Mouse (Mus musculus) hindbrain, embryonic 16.5 days (tissue): ENCODE data around the gene Hic2. TPM values are rescaled to one million over a fixed set of nuclear protein-coding genes. Genes with fewer than 3 reads are reported as not detected.

Experiments used
- ATAC-seq: fragments of 200-750 bp; cut with Nextera tagmentation; 2 replicates; pipeline ENCODE4 v1.8.0; 2017; ENCODE audit warnings: moderate TSS enrichment, moderate library complexity
- H3K27ac ChIP-seq: fragments of 300-500 bp; sonication (generic); 2 replicates; pipeline ENCODE4 v1.5.1; 2014; ENCODE audit warnings: low read depth, mild to moderate bottlenecking, control low read depth, low read length, moderate library complexity
- H3K27me3 ChIP-seq: fragments of 300-500 bp; sonication (generic); replicated peaks from 2 replicates; pipeline ENCODE4 v1.6.1; 2014; ENCODE audit warnings: low read length; ENCODE audit not compliant: control insufficient read depth, insufficient read depth
- H3K36me3 ChIP-seq: fragments of 300-500 bp; sonication (generic); 2 replicates; pipeline ENCODE4 v1.6.1; 2014; ENCODE audit warnings: mild to moderate bottlenecking, low read length, moderate library complexity, mixed read lengths; ENCODE audit not compliant: control insufficient read depth, insufficient read depth
- H3K4me1 ChIP-seq: fragments of 300-500 bp; sonication (generic); 2 replicates; pipeline ENCODE4 v1.6.1; 2014; ENCODE audit warnings: low read depth, low read length; ENCODE audit not compliant: control insufficient read depth, insufficient read depth
- H3K4me2 ChIP-seq: fragments of 300-500 bp; sonication (generic); 2 replicates; pipeline ENCODE4 v1.6.1; 2014; ENCODE audit warnings: mild to moderate bottlenecking, low read length, control low read depth, moderate library complexity
- H3K4me3 ChIP-seq: fragments of 300-500 bp; sonication (generic); 2 replicates; pipeline ENCODE4 v1.5.1; 2014; ENCODE audit warnings: mild to moderate bottlenecking, low read length, control low read depth, moderate library complexity
- H3K9ac ChIP-seq: fragments of 300-500 bp; sonication (generic); 2 replicates; pipeline ENCODE4 v1.6.1; 2014; ENCODE audit warnings: low read depth, mild to moderate bottlenecking, control low read depth, low read length, moderate library complexity
- H3K9me3 ChIP-seq: fragments of 300-500 bp; sonication (generic); 2 replicates; pipeline ENCODE4 v1.6.1; 2014; ENCODE audit warnings: mild to moderate bottlenecking, low read length, moderate library complexity; ENCODE audit not compliant: control insufficient read depth
- WGBS: fragments of 180-500 bp; shearing (Covaris S2); extraction: QIAGEN DNeasy Blood & Tissue Kit; methylation state at CpG from one replicate; pipeline ENCODE4 v1.1.7; 2014; 5-methylcytosine and 5-hydroxymethylcytosine counted together
- polyA plus RNA-seq: library from polyadenylated mRNA; unstranded; fragments of >200 nt; fragmentation: Nextera tagmentation; extraction: Ambion mirVana; gene quantifications from 2 replicates; pipeline ENCODE4 v1.2.1, GENCODE M21; 2015

Gene Hic2
- polyA plus RNA-seq, 1 experiment from 2014 or later, result 6.1 TPM

- no peaks in the 10 kb centered on the region for H3K4me1 ChIP-seq
- H3K4me2 ChIP-seq, result no peak overlapping the region
- 82% methylated on average over 3 of the region's 3 CpGs for WGBS
- no peak for ATAC-seq
- no peak overlapping the region for H3K27ac ChIP-seq
- no peak overlapping the region for H3K9ac ChIP-seq
- H3K4me3 ChIP-seq, result no peak overlapping the region
- peaks cover 7% of the 10 kb centered on the region for H3K9me3 ChIP-seq
- no peaks in the 10 kb centered on the region for H3K27me3 ChIP-seq
- H3K36me3 ChIP-seq, result no peaks in the 10 kb centered on the region; the same call in 1 of the 2 replicates
Measured at GRCm38 (mm10) chr16:17266113-17266512, 32.7 kb downstream of the Hic2 start.

DNA sequence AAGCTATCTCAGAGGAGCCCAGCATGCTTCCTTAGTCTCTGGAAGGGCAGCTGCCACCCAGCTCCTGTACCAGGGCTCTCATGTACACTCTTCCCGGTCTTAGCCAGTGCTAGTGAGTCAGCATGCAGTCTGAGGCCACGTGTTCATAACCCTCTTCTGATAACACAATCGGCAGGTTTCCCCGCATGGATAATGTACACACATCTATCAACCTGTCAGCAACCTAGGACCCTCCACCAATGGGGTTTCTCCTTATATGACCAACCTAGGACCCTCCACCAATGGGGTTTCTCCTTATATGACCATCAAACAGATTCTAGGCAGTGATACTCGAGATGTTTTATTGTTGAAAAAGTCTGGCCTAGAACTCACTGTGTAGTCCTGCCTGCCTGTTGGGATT, 34.6 kb downstream of the Hic2 start:
- 63% methylated on average over 5 of the region's 5 CpGs for WGBS
- Histone ChIP-seq H3K27me3 (no peaks in the 10 kb centered on the region), H3K36me3 (no peaks in the 10 kb centered on the region), H3K4me1 (no peaks in the 10 kb centered on the region), H3K27ac (no peak overlapping the region), H3K9ac (no peak overlapping the region), H3K9me3 (peaks cover 7% of the 10 kb centered on the region), H3K4me3 (no peak overlapping the region), H3K4me2 (no peak overlapping the region)
- ATAC-seq, result no peak; the same call in 1 of the 2 replicates

- WGBS, result 91% methylated on average over 5 of the region's 5 CpGs
- peaks cover 7% of the 10 kb centered on the region for H3K9me3 ChIP-seq
- no peak overlapping the region for H3K27ac ChIP-seq
- H3K9ac ChIP-seq, result no peak overlapping the region
- no peaks in the 10 kb centered on the region for H3K36me3 ChIP-seq
- no peak for ATAC-seq
- no peak overlapping the region for H3K4me2 ChIP-seq
- H3K4me1 ChIP-seq, result no peaks in the 10 kb centered on the region
- H3K4me3 ChIP-seq, result no peak overlapping the region
- H3K27me3 ChIP-seq, result no peaks in the 10 kb centered on the region
Measured at GRCm38 (mm10) chr16:17269872-17270271, 36.5 kb downstream of the Hic2 start.

DNA sequence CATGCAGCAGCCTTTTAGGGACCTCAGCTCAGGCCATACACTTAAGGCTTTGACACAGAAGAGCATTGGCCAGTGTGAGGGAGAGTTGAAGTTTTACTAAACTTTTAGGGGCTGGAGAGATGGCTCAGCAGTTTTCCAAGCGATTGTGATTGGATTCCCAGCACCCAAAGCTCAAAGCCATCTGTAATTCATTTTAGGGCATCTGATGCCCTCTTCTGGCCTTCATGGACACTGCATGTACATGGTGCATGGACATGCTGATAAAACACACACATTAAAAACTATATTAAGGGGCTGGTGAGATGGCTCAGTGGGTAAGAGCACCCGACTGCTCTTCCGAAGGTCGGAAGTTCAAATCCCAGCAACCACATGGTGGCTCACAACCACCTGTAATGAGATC, 37.8 kb downstream of the Hic2 start:
- no peak overlapping the region for H3K4me2 ChIP-seq
- H3K4me1 ChIP-seq, result no peaks in the 10 kb centered on the region
- ATAC-seq, result no peak
- no peak overlapping the region for H3K27ac ChIP-seq
- no peaks in the 10 kb centered on the region for H3K36me3 ChIP-seq
- no peaks in the 10 kb centered on the region for H3K27me3 ChIP-seq
- no peak overlapping the region for H3K9ac ChIP-seq
- H3K4me3 ChIP-seq, result no peak overlapping the region
- 76% methylated on average over 4 of the region's 4 CpGs for WGBS
- peaks cover 7% of the 10 kb centered on the region for H3K9me3 ChIP-seq

DNA sequence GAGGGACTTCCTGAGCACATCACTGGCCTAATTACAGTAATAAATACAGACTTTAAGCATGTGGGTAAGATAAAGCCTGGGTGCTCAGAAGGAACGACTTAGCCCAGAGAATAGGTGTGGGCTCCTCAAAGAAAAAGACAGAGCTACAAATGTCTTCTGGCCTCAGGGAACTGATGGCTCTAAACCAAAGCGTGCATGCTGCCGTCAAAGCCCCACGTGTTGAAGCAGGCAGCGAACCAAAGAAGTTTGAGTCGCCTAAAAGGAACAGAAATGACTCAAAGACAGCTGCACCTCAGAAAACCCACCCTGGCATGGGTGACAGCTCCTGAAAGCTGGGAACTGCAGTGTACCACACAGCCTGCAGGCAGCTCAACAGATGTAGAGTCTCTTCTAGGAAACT, 38.5 kb downstream of the Hic2 start:
- Histone ChIP-seq H3K9ac (no peak overlapping the region), H3K4me2 (no peak overlapping the region), H3K4me3 (no peak overlapping the region), H3K27me3 (no peaks in the 10 kb centered on the region), H3K4me1 (peaks cover 5% of the 10 kb centered on the region), H3K27ac (no peak overlapping the region), H3K9me3 (peaks cover 7% of the 10 kb centered on the region), H3K36me3 (no peaks in the 10 kb centered on the region)
- 83% methylated on average over 6 of the region's 6 CpGs for WGBS
- no peak for ATAC-seq

DNA sequence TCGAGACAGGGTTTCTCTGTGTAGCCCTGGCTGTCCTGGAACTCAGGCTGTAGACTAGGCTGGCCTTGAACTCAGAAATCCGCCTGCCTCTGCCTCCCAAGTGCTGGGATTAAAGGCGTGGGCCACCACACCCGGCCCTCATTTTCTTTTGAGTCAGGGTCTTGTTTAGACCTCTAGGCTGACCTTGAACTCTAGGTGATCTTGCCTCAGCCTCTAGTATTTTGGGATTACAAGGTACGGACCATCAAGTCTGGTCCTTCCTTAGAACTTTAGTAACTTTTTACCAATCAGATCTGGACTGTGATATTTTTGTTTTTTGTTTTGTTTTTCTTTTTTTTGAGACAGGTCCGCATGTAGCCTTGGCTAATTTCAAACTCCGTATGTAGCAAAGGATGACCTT, 42.3 kb downstream of the Hic2 start, which contains the start of gene Tmem191c:
Tmem191c (plus strand) TSS at position 357 of the 400 bp plus-strand sequence.
- Histone ChIP-seq H3K4me1 (peaks cover 17% of the 10 kb centered on the region), H3K4me3 (peak within 1 kb of the TSS; percentile 50), H3K9me3 (peaks cover 3% of the 10 kb centered on the region), H3K4me2 (peak within 1 kb of the TSS; percentile 72), H3K36me3 (peaks cover 14% of the 10 kb centered on the region), H3K9ac (peak within 1 kb of the TSS; percentile 68), H3K27ac (peak within 1 kb of the TSS; percentile 79), H3K27me3 (no peaks in the 10 kb centered on the region; the same call in 1 of the 2 replicates)
- no peak for ATAC-seq
- WGBS, result 60% methylated on average over 7 of the region's 7 CpGs

DNA sequence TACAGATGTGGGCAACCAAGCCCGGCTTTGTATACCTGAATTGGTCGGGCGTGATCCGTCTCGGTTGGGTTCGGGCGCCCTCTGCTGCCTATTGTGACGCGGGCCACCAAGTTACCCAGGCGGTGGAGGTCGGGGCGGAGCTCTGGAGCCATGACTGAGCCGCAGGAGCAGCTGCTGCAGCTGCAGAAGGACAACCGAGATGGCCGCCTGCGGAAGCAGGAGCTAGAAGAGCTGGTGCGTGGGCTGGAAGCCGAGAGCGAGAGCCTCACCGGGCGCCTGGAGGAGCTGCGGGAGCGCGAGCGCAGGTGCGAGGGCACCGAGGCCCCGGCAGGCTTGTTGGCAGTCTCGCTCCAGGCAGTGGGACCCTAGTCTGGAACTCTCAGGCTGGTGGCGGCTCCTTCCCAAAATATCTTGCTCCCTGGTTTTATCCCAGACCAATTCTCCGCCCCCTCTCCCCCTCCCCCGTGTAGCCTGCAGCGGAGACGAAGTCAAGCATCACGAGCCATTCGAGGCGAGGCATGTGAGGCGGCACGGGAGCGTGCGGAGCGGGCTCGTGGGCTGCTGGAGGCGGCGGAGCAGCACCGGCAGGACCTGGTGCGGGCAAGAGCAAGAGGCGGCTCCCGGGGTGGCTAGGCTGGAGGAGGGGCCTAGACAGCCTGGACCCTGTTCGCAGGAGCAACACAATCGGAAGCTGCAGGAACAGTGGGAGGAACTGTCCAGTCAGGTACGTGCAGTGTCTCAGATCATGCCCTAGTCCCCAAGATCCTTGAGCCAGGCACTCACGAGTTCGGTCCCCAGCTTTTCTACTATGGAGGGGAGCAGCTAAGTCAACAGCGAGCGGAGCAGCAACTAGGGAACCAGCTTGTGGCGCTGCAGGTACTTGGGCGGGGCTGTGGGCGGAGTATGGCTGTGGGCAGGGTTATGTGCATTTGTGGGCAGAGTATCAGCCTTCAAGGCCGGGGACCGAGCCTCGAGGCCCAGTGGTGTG, 43.1 kb downstream of the Hic2 start:
- peaks cover 17% of the 10 kb centered on the region for H3K4me1 ChIP-seq
- H3K4me2 ChIP-seq, result peak overlapping the region; percentile 72
- peak; percentile 88 for ATAC-seq
- no peaks in the 10 kb centered on the region; the same call in 1 of the 2 replicates for H3K27me3 ChIP-seq
- H3K9ac ChIP-seq, result peak overlapping the region; percentile 68
- H3K27ac ChIP-seq, result peak overlapping the region; percentile 79
- peaks cover 14% of the 10 kb centered on the region for H3K36me3 ChIP-seq
- WGBS, result under 1% methylated on average over 61 of the region's 62 CpGs
- H3K9me3 ChIP-seq, result no peaks in the 10 kb centered on the region
- H3K4me3 ChIP-seq, result peak overlapping the region; percentile 50

GRCm38 (mm10) chr16:17277342-17278211, 44.2 kb downstream of the Hic2 start:
- H3K36me3 ChIP-seq, result peaks cover 23% of the 10 kb centered on the region
- H3K27ac ChIP-seq, result peak overlapping the region; percentile 39; the same call in 1 of the 2 replicates
- H3K9ac ChIP-seq, result peak overlapping the region; percentile 68
- no peaks in the 10 kb centered on the region; the same call in 1 of the 2 replicates for H3K27me3 ChIP-seq
- ATAC-seq, result peak; percentile 19
- peak overlapping the region; percentile 50 for H3K4me3 ChIP-seq
- WGBS, result 4% methylated on average over 60 of the region's 61 CpGs
- H3K9me3 ChIP-seq, result no peaks in the 10 kb centered on the region
- H3K4me1 ChIP-seq, result peaks cover 17% of the 10 kb centered on the region
- H3K4me2 ChIP-seq, result peak overlapping the region; percentile 72
